Mouse (Mus musculus) neural tube, embryonic 15.5 days (tissue): ENCODE results near the gene Axin2. TPM values are rescaled to one million over a fixed set of nuclear protein-coding genes. Genes with fewer than 3 reads are reported as not detected.

Source experiments
- ATAC-seq: fragments of 200-750 bp; cut with Nextera tagmentation; 2 replicates; pipeline ENCODE4 v1.8.0; 2017; ENCODE audit warnings: mild to moderate bottlenecking, moderate TSS enrichment, moderate library complexity; ENCODE audit not compliant: low FRiP score
- H3K27ac ChIP-seq: fragments of 300-500 bp; sonication (generic); replicated peaks from 2 replicates; pipeline ENCODE4 v1.5.1; 2015; ENCODE audit warnings: mild to moderate bottlenecking, inconsistent platforms
- H3K27me3 ChIP-seq: fragments of 300-500 bp; sonication (generic); replicated peaks from 2 replicates; pipeline ENCODE4 v1.6.1; 2015; ENCODE audit warnings: inconsistent platforms
- H3K36me3 ChIP-seq: fragments of 300-500 bp; sonication (generic); 2 replicates; pipeline ENCODE4 v1.6.1; 2015; ENCODE audit warnings: inconsistent platforms
- H3K4me1 ChIP-seq: fragments of 300-500 bp; sonication (generic); 2 replicates; pipeline ENCODE4 v1.6.1; 2015; ENCODE audit warnings: inconsistent platforms
- H3K4me2 ChIP-seq: fragments of 300-500 bp; sonication (generic); 2 replicates; pipeline ENCODE4 v1.6.1; 2015; ENCODE audit warnings: inconsistent platforms, mild to moderate bottlenecking, moderate library complexity
- H3K4me3 ChIP-seq: fragments of 300-500 bp; sonication (generic); replicated peaks from 2 replicates; pipeline ENCODE4 v1.5.1; 2015; ENCODE audit warnings: mild to moderate bottlenecking, inconsistent platforms
- H3K9ac ChIP-seq: fragments of 300-500 bp; sonication (generic); replicated peaks from 2 replicates; pipeline ENCODE4 v1.6.1; 2015; ENCODE audit warnings: mild to moderate bottlenecking, inconsistent platforms
- H3K9me3 ChIP-seq: fragments of 300-500 bp; sonication (generic); replicated peaks from 2 replicates; pipeline ENCODE4 v1.6.1; 2016; ENCODE audit warnings: inconsistent platforms
- WGBS: fragments of 180-500 bp; shearing (Covaris S2); methylation state at CpG from one replicate; pipeline ENCODE4 v1.1.7; 2015; ENCODE audit warnings: mixed read lengths; 5-methylcytosine and 5-hydroxymethylcytosine counted together
- polyA plus RNA-seq: library from polyadenylated mRNA; unstranded; fragments of >200 nt; fragmentation: Nextera tagmentation; extraction: Ambion mirVana; gene quantifications from 2 replicates; pipeline ENCODE4 v1.2.1, GENCODE M21; 2015

Axin2 gene
- polyA plus RNA-seq, 1 experiment from 2014 or later: 6.3 TPM

DNA sequence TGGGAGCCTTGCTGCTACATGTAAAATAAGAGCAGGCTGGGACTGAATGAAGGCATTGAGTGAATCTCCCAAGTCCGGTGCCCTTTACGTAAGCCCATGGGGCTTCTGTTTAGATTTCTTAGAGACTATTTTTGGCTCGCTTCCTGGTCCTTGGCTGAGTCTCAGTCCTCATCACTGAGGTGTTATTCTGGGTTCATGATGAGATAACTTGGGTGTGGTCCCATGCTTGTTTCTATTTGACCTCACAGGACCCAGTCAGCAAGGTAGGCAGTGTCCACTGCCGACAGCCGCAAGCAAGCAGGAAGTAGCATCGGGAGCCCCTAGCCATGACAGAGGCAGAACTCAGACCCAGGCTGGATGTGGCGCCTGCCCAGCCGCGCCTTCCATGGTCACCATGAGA is 13.7 kb downstream of the Axin2 start:
- Histone ChIP-seq H3K36me3 (peaks cover 18% of the 10 kb centered on the region), H3K9me3 (no peaks in the 10 kb centered on the region), H3K4me1 (peaks cover 85% of the 10 kb centered on the region), H3K4me2 (no peak overlapping the region), H3K27ac (peak overlapping the region; percentile 57; the same call in 1 of the 2 replicates), H3K27me3 (no peaks in the 10 kb centered on the region), H3K9ac (no peak overlapping the region), H3K4me3 (no peak overlapping the region)
- 74% methylated on average over 9 of the region's 9 CpGs for WGBS
- ATAC-seq: no peak

DNA sequence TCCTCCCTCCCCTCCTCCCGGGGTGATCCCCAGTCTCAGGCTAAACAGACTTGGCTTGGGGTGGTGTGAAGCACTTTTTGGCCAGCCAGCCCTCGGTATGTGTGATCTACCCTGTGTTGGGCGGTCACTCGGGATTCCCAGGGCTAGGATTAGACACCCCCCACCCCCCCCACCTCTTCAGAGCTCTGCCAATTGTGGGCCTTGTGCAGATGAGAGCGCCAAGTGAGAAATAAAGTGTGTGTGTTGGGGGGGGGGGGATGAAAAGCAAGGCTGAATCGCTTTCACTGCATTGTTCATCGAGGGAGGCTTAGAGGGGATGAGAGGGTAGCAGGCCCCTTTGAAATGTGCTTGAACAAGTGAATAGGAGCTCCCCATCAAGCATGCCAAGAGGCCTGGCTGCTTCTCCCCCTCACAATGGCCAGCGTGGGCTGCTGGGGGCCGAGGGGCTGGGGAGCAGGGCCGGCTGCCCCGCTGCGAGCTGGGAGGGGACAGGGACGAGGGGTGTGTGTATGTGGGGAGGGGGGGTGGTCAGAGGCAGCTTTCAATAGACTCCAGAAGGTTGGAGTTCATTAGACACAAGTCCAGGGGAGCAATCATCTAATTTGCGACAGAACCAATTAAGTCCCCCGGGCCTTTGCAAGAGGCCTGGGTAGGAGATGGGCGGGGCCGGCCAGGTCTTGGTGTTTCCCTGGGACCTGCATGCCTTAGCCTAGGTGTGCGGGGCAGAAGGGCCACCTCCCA is 15.1 kb downstream of the Axin2 start:
- Histone ChIP-seq H3K4me3 (no peak overlapping the region), H3K9ac (no peak overlapping the region), H3K27me3 (no peaks in the 10 kb centered on the region), H3K27ac (peak overlapping the region; percentile 57), H3K9me3 (no peaks in the 10 kb centered on the region), H3K36me3 (peaks cover 18% of the 10 kb centered on the region), H3K4me1 (peaks cover 77% of the 10 kb centered on the region), H3K4me2 (peak overlapping the region; percentile 15)
- WGBS: 15% methylated on average over 18 of the region's 18 CpGs
- peak; percentile 85 for ATAC-seq

DNA sequence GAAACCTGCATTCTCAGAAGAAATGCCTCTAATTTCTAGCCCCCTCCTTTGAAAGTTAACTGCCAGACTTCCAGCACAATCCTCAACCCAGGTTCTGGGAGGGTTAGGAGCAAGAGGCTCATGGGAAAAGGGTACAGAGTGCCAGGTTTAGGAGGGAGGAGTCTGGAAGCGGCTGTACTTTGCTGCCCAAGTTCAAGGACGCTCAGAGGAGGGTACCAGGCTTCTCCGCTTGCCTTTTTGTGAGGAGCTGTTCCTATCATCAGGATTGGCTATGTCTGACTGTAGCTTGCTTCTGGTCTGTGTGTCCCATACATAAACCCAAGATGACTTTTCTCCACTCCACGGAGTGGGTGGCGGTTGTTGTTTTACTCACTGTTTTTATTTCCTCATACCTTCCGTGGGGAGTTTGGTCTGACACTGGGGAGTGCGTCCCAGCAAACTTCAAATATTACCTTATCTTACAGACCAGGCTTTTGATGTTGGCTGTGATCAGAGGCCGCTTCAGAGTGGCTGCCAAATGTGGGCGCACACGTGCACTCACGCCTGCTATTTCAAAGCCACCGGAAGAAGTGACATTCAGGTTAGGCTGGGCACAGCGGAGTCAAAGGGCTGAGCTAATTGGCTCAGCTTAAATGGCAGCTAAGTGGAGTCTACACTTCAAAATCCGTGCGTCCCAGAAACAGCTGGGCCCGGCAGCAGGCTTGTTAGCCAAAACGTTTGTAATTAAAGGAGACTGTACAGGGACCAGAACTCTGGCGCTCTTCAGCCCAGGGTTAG is 16.1 kb downstream of the Axin2 start:
- Histone ChIP-seq H3K27me3 (no peaks in the 10 kb centered on the region), H3K4me3 (no peak overlapping the region), H3K36me3 (peaks cover 17% of the 10 kb centered on the region), H3K4me1 (peaks cover 77% of the 10 kb centered on the region), H3K9me3 (no peaks in the 10 kb centered on the region), H3K4me2 (no peak overlapping the region), H3K9ac (no peak overlapping the region), H3K27ac (peak overlapping the region; percentile 18; the same call in 1 of the 2 replicates)
- no peak for ATAC-seq
- 50% methylated on average over 18 of the region's 18 CpGs for WGBS

DNA sequence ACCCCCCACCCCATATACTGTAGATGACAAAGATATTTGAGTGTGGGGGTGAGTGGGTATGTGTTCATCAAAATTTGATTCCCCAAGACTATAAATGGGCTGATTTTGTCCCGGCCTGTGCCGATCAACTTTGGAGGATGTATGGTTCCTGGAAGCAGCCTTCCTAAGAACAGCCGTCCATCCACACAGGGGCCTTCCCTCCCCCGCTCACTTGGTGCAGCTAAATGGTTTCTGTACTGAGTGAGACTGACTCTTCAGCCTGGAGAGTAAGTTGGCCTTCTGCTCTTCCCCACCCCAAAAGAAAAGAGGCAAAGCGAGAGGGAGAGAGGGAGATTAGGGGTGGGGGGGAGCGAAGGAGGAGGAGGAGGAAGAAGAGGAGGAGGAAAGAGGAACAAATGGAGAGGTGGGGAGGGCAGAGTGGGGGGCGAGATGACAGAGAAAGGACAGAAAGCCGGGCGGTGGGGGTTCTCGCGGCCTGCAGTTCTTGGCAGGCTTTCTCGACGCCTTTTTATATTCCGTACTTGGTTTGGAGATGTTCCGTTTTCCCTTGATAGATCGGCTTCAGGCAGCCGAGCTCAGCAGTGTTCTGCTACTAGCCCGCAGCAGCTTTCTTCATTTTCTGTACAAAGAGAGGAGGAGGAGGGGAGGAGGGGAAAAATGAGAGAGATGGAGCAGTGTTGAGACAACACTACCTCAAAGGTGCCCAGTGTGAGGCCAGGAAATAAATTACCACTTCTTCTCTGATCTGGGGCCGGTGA is 20.7 kb downstream of the Axin2 start:
- peak; percentile 37; the same call in 1 of the 2 replicates for ATAC-seq
- H3K36me3 ChIP-seq: peaks cover 37% of the 10 kb centered on the region
- H3K27me3 ChIP-seq: no peaks in the 10 kb centered on the region
- no peak overlapping the region; the same call in 1 of the 2 replicates for H3K9ac ChIP-seq
- H3K27ac ChIP-seq: peak overlapping the region; percentile 73
- H3K4me2 ChIP-seq: peak overlapping the region; percentile 30
- no peak overlapping the region for H3K4me3 ChIP-seq
- WGBS: 36% methylated on average over 19 of the region's 19 CpGs
- H3K9me3 ChIP-seq: no peaks in the 10 kb centered on the region
- H3K4me1 ChIP-seq: peaks cover 47% of the 10 kb centered on the region

DNA sequence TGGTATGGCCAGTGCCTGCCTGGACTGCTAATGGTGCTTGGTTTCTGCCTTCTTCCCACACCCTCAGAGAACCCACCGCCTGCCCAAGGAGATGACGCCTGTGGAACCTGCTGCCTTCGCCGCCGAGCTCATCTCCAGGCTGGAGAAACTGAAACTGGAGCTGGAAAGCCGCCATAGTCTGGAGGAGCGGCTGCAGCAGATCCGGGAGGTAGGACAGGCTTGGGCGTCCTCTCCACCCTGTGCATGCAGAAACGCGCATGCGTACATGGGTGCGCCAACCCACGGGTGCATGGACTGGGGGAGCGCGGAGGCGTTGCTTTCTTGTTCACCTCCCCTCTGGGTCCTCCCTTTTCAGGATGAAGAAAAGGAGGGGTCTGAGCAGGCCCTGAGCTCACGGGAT is 21.7 kb downstream of the Axin2 start:
- H3K9ac ChIP-seq: no peak overlapping the region
- H3K4me1 ChIP-seq: peaks cover 40% of the 10 kb centered on the region
- WGBS: 90% methylated on average over 18 of the region's 18 CpGs
- no peak overlapping the region for H3K4me3 ChIP-seq
- no peak for ATAC-seq
- H3K27ac ChIP-seq: peak overlapping the region; percentile 73
- no peaks in the 10 kb centered on the region for H3K9me3 ChIP-seq
- peaks cover 47% of the 10 kb centered on the region for H3K36me3 ChIP-seq
- H3K4me2 ChIP-seq: no peak overlapping the region
- H3K27me3 ChIP-seq: no peaks in the 10 kb centered on the region

DNA sequence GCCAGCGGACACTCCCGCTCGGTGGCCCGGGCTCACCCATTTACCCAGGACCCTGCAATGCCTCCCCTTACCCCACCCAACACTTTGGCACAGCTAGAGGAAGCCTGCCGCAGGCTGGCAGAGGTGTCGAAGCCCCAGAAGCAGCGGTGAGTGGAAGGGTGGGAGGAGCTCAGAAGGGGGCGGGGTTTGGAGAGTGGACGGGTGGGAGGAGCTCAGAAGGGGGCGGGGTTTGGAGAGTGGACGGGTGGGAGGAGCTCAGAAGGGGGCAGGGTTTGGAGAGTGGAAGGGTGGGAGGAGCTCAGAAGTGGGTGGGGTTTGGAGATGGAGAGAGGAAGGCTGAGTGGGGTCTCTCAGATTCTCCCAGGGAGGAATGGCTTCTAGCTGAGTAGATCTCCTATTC is 23.6 kb downstream of the Axin2 start:
- WGBS: 81% methylated on average over 11 of the region's 11 CpGs
- H3K9me3 ChIP-seq: no peaks in the 10 kb centered on the region
- no peak overlapping the region for H3K27ac ChIP-seq
- H3K4me1 ChIP-seq: peaks cover 29% of the 10 kb centered on the region
- no peak for ATAC-seq
- no peaks in the 10 kb centered on the region for H3K27me3 ChIP-seq
- H3K4me3 ChIP-seq: no peak overlapping the region
- H3K4me2 ChIP-seq: no peak overlapping the region
- peaks cover 59% of the 10 kb centered on the region for H3K36me3 ChIP-seq
- H3K9ac ChIP-seq: no peak overlapping the region

DNA sequence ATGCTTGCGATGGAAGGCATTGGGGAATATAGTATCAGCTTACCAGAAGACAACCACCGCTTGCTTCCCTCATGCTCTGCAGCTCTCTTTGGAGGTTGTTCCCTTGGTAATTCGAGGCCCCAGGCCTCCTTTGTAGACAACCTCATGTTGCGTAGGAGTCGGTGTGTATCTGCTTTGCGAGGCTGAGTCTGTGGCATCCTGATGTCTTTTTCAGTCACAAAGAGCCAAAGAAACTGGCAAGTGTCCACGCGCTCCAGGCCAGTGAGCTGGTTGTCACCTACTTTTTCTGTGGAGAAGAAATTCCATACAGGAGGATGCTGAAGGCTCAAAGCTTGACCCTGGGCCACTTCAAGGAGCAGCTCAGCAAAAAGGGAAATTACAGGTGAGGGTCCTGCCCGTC is 25.5 kb downstream of the Axin2 start:
- ATAC-seq: no peak
- Histone ChIP-seq H3K4me3 (no peak overlapping the region), H3K27ac (no peak overlapping the region), H3K27me3 (no peaks in the 10 kb centered on the region), H3K4me1 (peaks cover 18% of the 10 kb centered on the region), H3K4me2 (no peak overlapping the region), H3K36me3 (peaks cover 73% of the 10 kb centered on the region), H3K9ac (no peak overlapping the region), H3K9me3 (no peaks in the 10 kb centered on the region)
- WGBS: 91% methylated on average over 9 of the region's 9 CpGs

DNA sequence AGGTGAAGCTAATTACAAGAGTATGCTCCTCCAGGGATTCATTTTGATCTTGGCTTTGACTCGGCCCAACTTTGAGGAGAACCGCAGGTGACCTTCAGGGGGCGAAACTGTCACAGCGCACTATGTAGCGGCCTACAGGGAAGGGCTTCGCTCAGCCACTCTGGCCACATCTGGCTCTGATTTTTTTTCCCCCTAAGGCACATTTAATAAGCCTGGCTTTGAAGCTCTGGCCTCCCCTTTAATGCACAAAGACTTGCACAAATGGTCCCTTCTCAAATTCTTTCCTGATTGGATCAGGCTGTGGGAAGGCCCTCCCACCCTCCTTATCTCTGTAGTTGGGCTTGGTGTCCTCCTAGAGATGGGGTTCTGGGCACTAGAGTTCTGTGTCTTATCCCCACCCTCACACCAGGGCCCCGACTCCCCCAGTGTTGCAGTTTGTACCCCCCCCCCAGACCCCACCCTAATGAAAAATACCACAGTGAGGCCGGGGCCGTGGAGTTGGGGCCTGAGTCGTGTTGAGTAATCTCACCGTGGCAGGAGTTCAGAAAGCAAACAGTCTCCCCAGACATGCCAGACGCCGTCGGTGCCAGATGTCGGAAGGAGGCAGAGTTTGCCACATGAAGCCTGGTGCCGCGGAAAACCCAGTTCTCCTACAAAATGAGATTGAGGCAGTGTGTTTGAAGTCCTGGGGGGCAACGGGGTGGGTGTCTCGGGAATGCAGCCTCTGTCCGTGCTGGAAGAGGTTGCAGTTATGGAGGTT is 27.5 kb downstream of the Axin2 start:
- H3K4me3 ChIP-seq: no peak overlapping the region
- peaks cover 69% of the 10 kb centered on the region for H3K36me3 ChIP-seq
- no peak for ATAC-seq
- no peak overlapping the region for H3K9ac ChIP-seq
- 75% methylated on average over 20 of the region's 20 CpGs for WGBS
- H3K27ac ChIP-seq: no peak overlapping the region
- H3K27me3 ChIP-seq: no peaks in the 10 kb centered on the region
- 0 out of 2 replicates have a peak, but pooled peaks cover 8% of the 10 kb centered on the region for H3K4me1 ChIP-seq
- no peaks in the 10 kb centered on the region for H3K9me3 ChIP-seq
- H3K4me2 ChIP-seq: no peak overlapping the region

DNA sequence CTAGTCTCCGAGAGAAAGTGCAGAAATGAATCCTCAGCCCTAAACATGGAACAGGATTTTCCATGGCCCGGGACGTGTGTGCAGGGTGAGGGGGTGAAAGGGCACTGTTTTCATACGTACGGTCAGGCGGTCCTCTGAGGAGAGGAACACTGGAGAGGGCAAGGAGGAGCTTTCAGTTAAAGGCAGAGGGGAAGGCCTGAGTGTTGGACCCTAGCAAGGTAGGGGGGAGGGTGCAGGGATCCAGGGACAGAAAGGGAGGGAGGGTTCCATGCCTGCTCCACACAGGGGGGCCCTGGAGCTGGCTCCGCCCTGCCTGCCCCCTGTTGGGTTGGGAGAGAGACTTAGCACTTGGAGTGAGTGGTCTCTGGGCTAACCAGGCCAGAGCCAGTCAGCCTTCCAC is 28.4 kb downstream of the Axin2 start:
- ATAC-seq: no peak
- Histone ChIP-seq H3K4me1 (0 out of 2 replicates have a peak, but pooled peaks cover 8% of the 10 kb centered on the region), H3K36me3 (peaks cover 63% of the 10 kb centered on the region), H3K4me3 (no peak overlapping the region), H3K27me3 (no peaks in the 10 kb centered on the region), H3K9me3 (no peaks in the 10 kb centered on the region), H3K9ac (no peak overlapping the region), H3K27ac (0 out of 2 replicates have a peak overlapping the region, but pooled peaks have one; percentile 23), H3K4me2 (no peak overlapping the region)
- 88% methylated on average over 7 of the region's 7 CpGs for WGBS

DNA sequence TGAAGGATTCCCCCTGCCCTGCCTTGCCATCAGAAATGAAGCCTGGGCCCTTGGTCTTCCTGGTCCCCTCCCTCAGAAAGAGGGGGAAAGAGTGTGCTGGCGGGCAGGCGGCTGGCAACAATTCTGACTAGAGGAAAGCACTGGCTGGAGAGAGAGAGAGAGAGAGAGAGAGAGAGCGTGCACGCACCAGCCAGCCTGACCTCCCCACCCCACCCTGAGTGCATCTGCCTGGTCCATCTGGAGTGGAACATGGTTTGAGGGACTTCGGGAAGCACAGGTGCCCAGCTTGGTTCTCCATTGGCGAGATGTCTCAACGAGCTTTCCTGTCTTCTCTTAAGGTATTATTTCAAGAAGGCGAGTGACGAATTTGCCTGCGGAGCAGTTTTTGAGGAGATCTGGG is 28.8 kb downstream of the Axin2 start:
- Histone ChIP-seq H3K4me1 (0 out of 2 replicates have a peak, but pooled peaks cover 8% of the 10 kb centered on the region), H3K9me3 (no peaks in the 10 kb centered on the region), H3K9ac (no peak overlapping the region), H3K27ac (peak overlapping the region; percentile 23; the same call in 1 of the 2 replicates), H3K4me2 (no peak overlapping the region), H3K4me3 (no peak overlapping the region), H3K27me3 (no peaks in the 10 kb centered on the region), H3K36me3 (peaks cover 60% of the 10 kb centered on the region)
- WGBS: 81% methylated on average over 10 of the region's 10 CpGs
- ATAC-seq: no peak

DNA sequence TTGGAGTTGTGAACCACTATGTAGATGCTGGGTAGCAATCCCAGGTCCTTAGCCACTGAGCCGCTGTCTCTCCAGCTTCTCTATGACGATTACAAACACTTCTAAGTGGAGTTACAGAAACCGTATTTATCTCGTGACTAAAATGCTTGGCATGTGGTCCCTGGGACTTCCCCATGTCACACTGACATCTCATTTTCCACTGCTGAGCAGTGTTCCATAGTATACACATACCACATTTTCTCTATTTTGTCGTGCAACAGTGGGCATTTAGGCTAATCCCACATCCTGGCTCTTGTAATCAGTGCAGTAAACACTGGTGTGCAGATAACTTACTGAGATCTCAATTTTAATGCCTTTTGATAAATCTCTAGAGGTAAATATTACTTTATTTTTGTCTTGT is 32.2 kb downstream of the Axin2 start:
- WGBS: 77% methylated on average over 5 of the region's 5 CpGs
- peaks cover 26% of the 10 kb centered on the region for H3K36me3 ChIP-seq
- H3K9me3 ChIP-seq: no peaks in the 10 kb centered on the region
- no peak overlapping the region for H3K9ac ChIP-seq
- H3K27me3 ChIP-seq: no peaks in the 10 kb centered on the region
- H3K4me3 ChIP-seq: no peak overlapping the region
- 0 out of 2 replicates have a peak, but pooled peaks cover 6% of the 10 kb centered on the region for H3K4me1 ChIP-seq
- ATAC-seq: no peak
- H3K4me2 ChIP-seq: no peak overlapping the region
- H3K27ac ChIP-seq: no peak overlapping the region
